13 mouse cellular contexts compared by ENCODE assay signal in genomic region chr11:63942177-63942576, GRCm38 (mm10).
"Had no signal": no experiment of that assay in that cellular context is flagged by ENCODE, and none has a peak within 500 bp of the region (broad histone marks: within the 10 kb centered on the region; RNA-seq: fewer than 3 reads in every experiment).

No protein-coding gene starts in this region.

- H3K4me3 ChIP-seq: limb, embryonic 12.5 days; liver, embryonic 13.5 days; megakaryocyte, embryonic 14.5 days; midbrain, embryonic 15.5 days; neural tube, embryonic 12.5 days had no signal

- H3K27ac ChIP-seq: limb, embryonic 12.5 days; liver, embryonic 13.5 days; midbrain, embryonic 15.5 days; neural tube, embryonic 12.5 days had no signal

- H3K36me3 ChIP-seq: limb, embryonic 12.5 days; liver, embryonic 13.5 days; midbrain, embryonic 15.5 days; neural tube, embryonic 12.5 days had no signal

- H3K27me3 ChIP-seq: limb, embryonic 12.5 days; midbrain, embryonic 15.5 days had no signal

- H3K9ac ChIP-seq: limb, embryonic 12.5 days; liver, embryonic 13.5 days; liver, postnatal 0 days; midbrain, embryonic 15.5 days; neural tube, embryonic 12.5 days had no signal

- H3K4me1 ChIP-seq: limb, embryonic 12.5 days; liver, embryonic 13.5 days; megakaryocyte, embryonic 14.5 days; midbrain, embryonic 15.5 days; neural tube, embryonic 12.5 days had no signal

- DNase-seq: kidney, adult 8-10 months; kidney, postnatal 25 days; layer of hippocampus, adult 9-11 months; liver; liver, embryonic 13.5 days; liver, postnatal 0 days; thymus, postnatal 4 days had no signal

- ATAC-seq: intestine, postnatal 0 days; liver, postnatal 0 days; midbrain, embryonic 15.5 days had no signal

- H3K4me2 ChIP-seq: limb, embryonic 12.5 days; liver, embryonic 13.5 days; midbrain, embryonic 11.5 days; midbrain, embryonic 15.5 days; neural tube, embryonic 12.5 days had no signal

- H3K9me3 ChIP-seq: limb, embryonic 12.5 days; liver, embryonic 13.5 days; midbrain, embryonic 15.5 days; neural tube, embryonic 12.5 days had no signal
